Mouse (Mus musculus) midbrain, embryonic 10.5 days (tissue): ENCODE data around the gene Zkscan2. TPM values are rescaled to one million over a fixed set of nuclear protein-coding genes. Genes with fewer than 3 reads are reported as not detected.

Source experiments
- DNase-seq: peaks from one replicate; pipeline ENCODE4 v3.0.0-alpha.2; 2017; ENCODE audit warnings: low spot score
- H3K27ac ChIP-seq: fragments of 300-500 bp; sonication (generic); replicated peaks from 2 replicates; pipeline ENCODE4 v1.5.1; 2016; ENCODE audit warnings: mild to moderate bottlenecking
- H3K27me3 ChIP-seq: fragments of 300-500 bp; sonication (generic); 2 replicates; pipeline ENCODE4 v1.6.1; 2016; ENCODE audit warnings: low read depth, mild to moderate bottlenecking; ENCODE audit not compliant: poor library complexity, severe bottlenecking
- H3K36me3 ChIP-seq: fragments of 300-500 bp; sonication (generic); 2 replicates; pipeline ENCODE4 v1.6.1; 2016; ENCODE audit warnings: mild to moderate bottlenecking, moderate library complexity
- H3K4me1 ChIP-seq: fragments of 300-500 bp; sonication (generic); 2 replicates; pipeline ENCODE4 v1.6.1; 2016
- H3K4me3 ChIP-seq: fragments of 300-500 bp; sonication (generic); 2 replicates; pipeline ENCODE4 v1.5.1; 2016; ENCODE audit warnings: mild to moderate bottlenecking, moderate library complexity
- H3K9me3 ChIP-seq: fragments of 300-500 bp; sonication (generic); replicated peaks from 2 replicates; pipeline ENCODE4 v1.6.1; 2016; ENCODE audit warnings: mild to moderate bottlenecking
- WGBS: fragments of 180-500 bp; shearing (Covaris S2); methylation state at CpG from one replicate; pipeline ENCODE4 v1.1.7; 2016; 5-methylcytosine and 5-hydroxymethylcytosine counted together
- polyA plus RNA-seq: library from polyadenylated mRNA; unstranded; fragments of >200 nt; fragmentation: Nextera tagmentation; extraction: Ambion mirVana; gene quantifications from 2 replicates; pipeline ENCODE4 v1.2.1, GENCODE M21; 2016

The Zkscan2 gene
- polyA plus RNA-seq: 4.6 and 6.5 TPM in 2 replicates

GRCm38 (mm10) chr7:123500239-123501219 lies at the start of gene Zkscan2:
Gene Zkscan2, minus strand, starts transcription at chr7:123500449.
- Histone ChIP-seq H3K9me3 (no peaks in the 10 kb centered on the region), H3K27ac (peak within 1 kb of the TSS; percentile 95), H3K4me3 (peak within 1 kb of the TSS; percentile 75), H3K36me3 (peaks cover 17% of the 10 kb centered on the region), H3K4me1 (peaks cover 27% of the 10 kb centered on the region), H3K27me3 (no peaks in the 10 kb centered on the region)
- 2% methylated on average over 71 of the region's 71 CpGs for WGBS
- peak; percentile 91 for DNase-seq

- Histone ChIP-seq H3K36me3 (no peaks in the 10 kb centered on the region), H3K4me1 (0 out of 2 replicates have a peak, but pooled peaks cover 3% of the 10 kb centered on the region), H3K9me3 (0 out of 2 replicates have a peak, but pooled peaks cover 4% of the 10 kb centered on the region), H3K27me3 (no peaks in the 10 kb centered on the region), H3K4me3 (no peak overlapping the region), H3K27ac (no peak overlapping the region)
- no peak for DNase-seq
- 84% methylated on average over 3 of the region's 3 CpGs for WGBS
Observed at GRCm38 (mm10) chr7:123529190-123529589, 28.9 kb upstream of the Zkscan2 start.

GRCm38 (mm10) chr7:123525761-123526160 lies 25.5 kb upstream of the Zkscan2 start:
- H3K36me3 ChIP-seq: no peaks in the 10 kb centered on the region
- no peaks in the 10 kb centered on the region for H3K9me3 ChIP-seq
- no peak overlapping the region for H3K4me3 ChIP-seq
- H3K4me1 ChIP-seq: 0 out of 2 replicates have a peak, but pooled peaks cover 3% of the 10 kb centered on the region
- WGBS: 67% methylated on average over 10 of the region's 10 CpGs
- H3K27me3 ChIP-seq: no peaks in the 10 kb centered on the region
- H3K27ac ChIP-seq: no peak overlapping the region
- DNase-seq: no peak

GRCm38 (mm10) chr7:123524218-123524861 lies 24.1 kb upstream of the Zkscan2 start:
- Histone ChIP-seq H3K9me3 (no peaks in the 10 kb centered on the region), H3K36me3 (no peaks in the 10 kb centered on the region), H3K4me1 (0 out of 2 replicates have a peak, but pooled peaks cover 3% of the 10 kb centered on the region), H3K27me3 (no peaks in the 10 kb centered on the region), H3K4me3 (no peak overlapping the region), H3K27ac (no peak overlapping the region)
- WGBS: 30% methylated on average over 8 of the region's 8 CpGs
- DNase-seq: peak; percentile 80

GRCm38 (mm10) chr7:123507946-123508345 lies 7.7 kb upstream of the Zkscan2 start:
- Histone ChIP-seq H3K4me1 (no peaks in the 10 kb centered on the region), H3K9me3 (peaks cover 25% of the 10 kb centered on the region), H3K36me3 (no peaks in the 10 kb centered on the region), H3K27me3 (no peaks in the 10 kb centered on the region), H3K27ac (no peak overlapping the region), H3K4me3 (no peak overlapping the region)
- no peak for DNase-seq
- WGBS: 79% methylated on average over 7 of the region's 7 CpGs

GRCm38 (mm10) chr7:123503358-123503757 lies 3.1 kb upstream of the Zkscan2 start:
- H3K4me1 ChIP-seq: peaks cover 27% of the 10 kb centered on the region
- H3K36me3 ChIP-seq: no peaks in the 10 kb centered on the region
- peaks cover 21% of the 10 kb centered on the region for H3K9me3 ChIP-seq
- H3K4me3 ChIP-seq: no peak overlapping the region
- 33% methylated on average over 1 of the region's 1 CpGs for WGBS
- DNase-seq: no peak
- H3K27me3 ChIP-seq: no peaks in the 10 kb centered on the region
- H3K27ac ChIP-seq: no peak overlapping the region

GRCm38 (mm10) chr7:123499481-123500238 lies 589 bp downstream of the Zkscan2 start:
- H3K27me3 ChIP-seq: no peaks in the 10 kb centered on the region
- no peaks in the 10 kb centered on the region for H3K9me3 ChIP-seq
- peaks cover 25% of the 10 kb centered on the region for H3K36me3 ChIP-seq
- peak overlapping the region; percentile 95 for H3K27ac ChIP-seq
- peaks cover 27% of the 10 kb centered on the region for H3K4me1 ChIP-seq
- peak; percentile 16 for DNase-seq
- peak overlapping the region; percentile 75 for H3K4me3 ChIP-seq
- WGBS: 47% methylated on average over 19 of the region's 19 CpGs

- H3K9me3 ChIP-seq: no peaks in the 10 kb centered on the region
- H3K27ac ChIP-seq: no peak overlapping the region
- H3K36me3 ChIP-seq: peaks cover 33% of the 10 kb centered on the region
- H3K4me1 ChIP-seq: no peaks in the 10 kb centered on the region
- WGBS: 85% methylated on average over 5 of the region's 5 CpGs
- H3K4me3 ChIP-seq: no peak overlapping the region
- no peaks in the 10 kb centered on the region for H3K27me3 ChIP-seq
- no peak for DNase-seq
Observed at GRCm38 (mm10) chr7:123487703-123488102, 12.5 kb downstream of the Zkscan2 start.

- H3K27ac ChIP-seq: no peak overlapping the region
- no peaks in the 10 kb centered on the region for H3K27me3 ChIP-seq
- H3K36me3 ChIP-seq: no peaks in the 10 kb centered on the region
- no peaks in the 10 kb centered on the region for H3K9me3 ChIP-seq
- H3K4me3 ChIP-seq: no peak overlapping the region
- no peaks in the 10 kb centered on the region for H3K4me1 ChIP-seq
- 88% methylated on average over 1 of the region's 1 CpGs for WGBS
- no peak for DNase-seq
Observed at GRCm38 (mm10) chr7:123467961-123468360, 32.3 kb downstream of the Zkscan2 start.

- Histone ChIP-seq H3K4me3 (no peak overlapping the region), H3K4me1 (no peaks in the 10 kb centered on the region), H3K9me3 (no peaks in the 10 kb centered on the region), H3K27me3 (no peaks in the 10 kb centered on the region), H3K27ac (no peak overlapping the region), H3K36me3 (no peaks in the 10 kb centered on the region)
- peak; percentile 72 for DNase-seq
- 40% methylated on average over 6 of the region's 6 CpGs for WGBS
Observed at GRCm38 (mm10) chr7:123465692-123466387, 34.4 kb downstream of the Zkscan2 start.

GRCm38 (mm10) chr7:123463569-123463968 lies 36.7 kb downstream of the Zkscan2 start:
- DNase-seq: no peak
- Histone ChIP-seq H3K27me3 (no peaks in the 10 kb centered on the region), H3K27ac (no peak overlapping the region), H3K9me3 (no peaks in the 10 kb centered on the region), H3K4me3 (no peak overlapping the region), H3K4me1 (no peaks in the 10 kb centered on the region), H3K36me3 (no peaks in the 10 kb centered on the region)
- WGBS: 89% methylated on average over 4 of the region's 4 CpGs

- Histone ChIP-seq H3K27me3 (no peaks in the 10 kb centered on the region), H3K4me3 (no peak within 1 kb of the TSS), H3K36me3 (no peaks in the 10 kb centered on the region), H3K4me1 (no peaks in the 10 kb centered on the region), H3K27ac (no peak within 1 kb of the TSS), H3K9me3 (no peaks in the 10 kb centered on the region)
- WGBS: 85% methylated on average over 9 of the region's 9 CpGs
- DNase-seq: no peak
Observed at GRCm38 (mm10) chr7:123462070-123462501, 38.2 kb downstream of the Zkscan2 start, which contains the start of gene Aqp8. Gene Aqp8, plus strand, starts transcription at chr7:123462291.
